Mouse (Mus musculus) embryonic fibroblast, embryonic 13.5 days (primary cell): ENCODE measurements around the gene Crtc1.

Experiments
- CTCF ChIP-seq: IDR thresholded peaks from 2 replicates; pipeline ENCODE4 v1.5.1; 2011; ENCODE audit warnings: mild to moderate bottlenecking, control low read depth, low read length, moderate library complexity, borderline replicate concordance; ENCODE audit not compliant: insufficient read depth
- POLR2A ChIP-seq: IDR thresholded peaks from 2 replicates; pipeline ENCODE4 v1.6.1; 2011; ENCODE audit warnings: low read depth, mild to moderate bottlenecking, control low read depth, low read length, moderate library complexity

- TF ChIP-seq POLR2A (no peak), CTCF (no peak)
Measured at GRCm38 (mm10) chr8:70364066-70364465, 75.3 kb downstream of the Crtc1 start.
